8 mouse cellular contexts compared by ENCODE assay signal in the genomic region with DNA sequence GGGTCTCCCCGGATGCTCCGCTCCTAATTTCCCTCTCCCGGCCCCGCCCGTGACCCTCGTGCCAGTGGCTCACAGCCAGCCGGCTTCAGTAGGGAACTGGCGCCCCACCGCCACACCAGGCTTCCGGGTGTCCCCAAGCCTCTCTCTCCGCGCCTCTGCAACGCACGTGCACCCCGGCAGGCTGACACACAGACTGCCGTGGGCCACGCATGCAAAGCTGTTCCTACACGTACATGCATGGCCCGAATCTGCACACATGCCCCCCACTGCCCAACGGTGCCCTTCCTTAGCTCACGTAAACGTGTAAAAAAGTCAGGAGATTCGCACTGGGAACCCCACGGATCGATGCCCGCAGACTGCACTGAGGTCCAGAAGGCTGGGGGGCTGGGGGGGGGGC. TPM values are rescaled to one million over a fixed set of nuclear protein-coding genes. Genes with fewer than 3 reads are reported as not detected.
DNase-seq lines count a peak whose midpoint lies in the region; ATAC-seq and TF ChIP-seq lines count a peak whose summit lies in the region.

No protein-coding gene starts in this region.

- no peak for TF ChIP-seq CTCF in lung, adult 2 months (IDR thresholded peaks at IDR 0.05; ENCODE audit: insufficient read depth, low read length)
- no peak for TF ChIP-seq CTCF in thymus, adult 2 months (IDR thresholded peaks at IDR 0.05; ENCODE audit: borderline replicate concordance, control insufficient read depth, extremely low read depth, insufficient read depth, low read length, poor library complexity)

- peak overlapping the region; percentile 95 for H3K4me2 ChIP-seq in heart, embryonic 16.5 days (ENCODE audit: low read depth, low read length)
- peak overlapping the region; percentile 87 for H3K4me2 ChIP-seq in neural tube, embryonic 15.5 days

- peaks cover 25% of the 10 kb centered on the region for H3K36me3 ChIP-seq in forebrain, embryonic 10.5 days (replicated peaks)
- H3K36me3 ChIP-seq in heart, embryonic 16.5 days (ENCODE audit: control insufficient read depth, insufficient read depth): peaks cover 9% of the 10 kb centered on the region
- H3K36me3 ChIP-seq in neural tube, embryonic 15.5 days: 0 out of 2 replicates have a peak, but pooled peaks cover 2% of the 10 kb centered on the region
- peaks cover 21% of the 10 kb centered on the region for H3K36me3 ChIP-seq in thymus, adult 2 months (ENCODE audit: control insufficient read depth, insufficient read depth, low read length)

- H3K9me3 ChIP-seq in forebrain, embryonic 10.5 days: no peaks in the 10 kb centered on the region
- no peaks in the 10 kb centered on the region for H3K9me3 ChIP-seq in heart, embryonic 16.5 days (replicated peaks; ENCODE audit: control insufficient read depth, low read length)
- no peaks in the 10 kb centered on the region for H3K9me3 ChIP-seq in neural tube, embryonic 15.5 days (replicated peaks)

- H3K27me3 ChIP-seq in forebrain, embryonic 10.5 days (ENCODE audit: poor library complexity, severe bottlenecking): peaks cover 51% of the 10 kb centered on the region
- no peaks in the 10 kb centered on the region for H3K27me3 ChIP-seq in heart, embryonic 16.5 days (ENCODE audit: control insufficient read depth, insufficient read depth, low read length)
- peaks cover 27% of the 10 kb centered on the region for H3K27me3 ChIP-seq in neural tube, embryonic 15.5 days (replicated peaks)
- no peaks in the 10 kb centered on the region for H3K27me3 ChIP-seq in thymus, adult 2 months (ENCODE audit: control insufficient read depth, insufficient read depth, low read length)

- H3K27ac ChIP-seq in forebrain, embryonic 10.5 days: peak overlapping the region; percentile 93
- H3K27ac ChIP-seq in heart, embryonic 16.5 days (ENCODE audit: low read length): peak overlapping the region; percentile 75
- H3K27ac ChIP-seq in neural tube, embryonic 15.5 days (replicated peaks): peak overlapping the region; percentile 73; the same call in 1 of the 2 replicates
- no peak overlapping the region; the same call in 1 of the 2 replicates for H3K27ac ChIP-seq in thymus, adult 2 months (ENCODE audit: control insufficient read depth, insufficient read depth, low read length)

- peak overlapping the region; percentile 92 for H3K4me3 ChIP-seq in forebrain, embryonic 10.5 days
- peak overlapping the region; percentile 92 for H3K4me3 ChIP-seq in heart, embryonic 16.5 days (ENCODE audit: low read length)
- H3K4me3 ChIP-seq in lung, adult 2 months (replicated peaks; ENCODE audit: extremely low read depth, low read depth, low read length): peak overlapping the region; percentile 92
- H3K4me3 ChIP-seq in neural tube, embryonic 15.5 days (replicated peaks): peak overlapping the region; percentile 55
- peak overlapping the region; percentile 95 for H3K4me3 ChIP-seq in thymus, adult 2 months (ENCODE audit: control insufficient read depth, insufficient read depth, low read length)

- TF ChIP-seq POLR2A in lung, adult 2 months (IDR thresholded peaks at IDR 0.05; ENCODE audit: borderline replicate concordance, extremely low read depth, low read depth, low read length): 0 out of 2 replicates have a peak, but pooled peaks have one; percentile 11
- TF ChIP-seq POLR2A in thymus, adult 2 months (IDR thresholded peaks at IDR 0.05; ENCODE audit: control insufficient read depth, extremely low read depth, insufficient read depth, low read length, poor library complexity): no peak

- peak; percentile 29; the same call in 1 of the 2 replicates for ATAC-seq in heart, embryonic 16.5 days (replicated peaks; ENCODE audit: extremely low read depth, insufficient read depth, low FRiP score)
- ATAC-seq in neural tube, embryonic 15.5 days (ENCODE audit: low FRiP score): peak; percentile 46; the same call in 1 of the 2 replicates

- H3K9ac ChIP-seq in heart, embryonic 16.5 days (ENCODE audit: low read length): peak overlapping the region; percentile 96
- peak overlapping the region; percentile 70 for H3K9ac ChIP-seq in neural tube, embryonic 15.5 days (replicated peaks)

- WGBS in forebrain, embryonic 10.5 days: under 1% methylated on average over 26 of the region's 26 CpGs
- WGBS in heart, embryonic 16.5 days: under 1% methylated on average over 26 of the region's 26 CpGs
- whole genome bisulfite sequencing in lung, adult 2 months: under 1% methylated on average over 26 of the region's 26 CpGs
- under 1% methylated on average over 26 of the region's 26 CpGs for WGBS in neural tube, embryonic 15.5 days
- under 1% methylated on average over 26 of the region's 26 CpGs for WGBS in thymus, adult 2 months

- H3K4me1 ChIP-seq in forebrain, embryonic 10.5 days: peaks cover 60% of the 10 kb centered on the region
- peaks cover 25% of the 10 kb centered on the region for H3K4me1 ChIP-seq in heart, embryonic 16.5 days (ENCODE audit: control insufficient read depth, insufficient read depth, low read length)
- peaks cover 17% of the 10 kb centered on the region for H3K4me1 ChIP-seq in lung, adult 2 months (ENCODE audit: control insufficient read depth, insufficient read depth, low read length)
- H3K4me1 ChIP-seq in neural tube, embryonic 15.5 days: peaks cover 26% of the 10 kb centered on the region
- peaks cover 20% of the 10 kb centered on the region for H3K4me1 ChIP-seq in thymus, adult 2 months (replicated peaks; ENCODE audit: control insufficient read depth, insufficient read depth, low read length)

- peak; percentile 82 for DNase-seq in B cell, adult 2 months
- DNase-seq in adrenal gland, postnatal 14 days: peak; percentile 82
- DNase-seq in forebrain, embryonic 10.5 days (ENCODE audit: extremely low spot score, low spot score): peak; percentile 41
- DNase-seq in kidney, postnatal 14 days: peak; percentile 68
- peak; percentile 58 for DNase-seq in lung, adult 2 months
- DNase-seq in thymus, adult 2 months: peak; percentile 77

RNA-seq across cellular contexts. Expression of a gene that starts 0.9 kb away (rescaled TPM):
- total RNA-seq in adrenal gland, postnatal 14 days (2021): 36.2 and 45.6 TPM in 2 replicates
- 14.8 and 15.6 TPM in 2 replicates for polyA plus RNA-seq in forebrain, embryonic 10.5 days (2016; fragmentation: Nextera tagmentation; extraction: Ambion mirVana)
- 12.3 and 14.2 TPM in 2 replicates for polyA plus RNA-seq in heart, embryonic 16.5 days (2015; fragmentation: Nextera tagmentation; extraction: Ambion mirVana)
- polyA plus RNA-seq in lung, adult 2 months (2012; rRNA removed): 12.1 and 12.5 TPM in 2 replicates
- polyA plus RNA-seq in neural tube, embryonic 15.5 days (2015; fragmentation: Nextera tagmentation; extraction: Ambion mirVana): 4.1 and 10.9 TPM in 2 replicates
- 43.5 and 54.4 TPM in 2 replicates for polyA plus RNA-seq in thymus, adult 2 months (2012; rRNA removed)

RNA-seq across cellular contexts. Expression of a gene that starts 25.2 kb away (rescaled TPM):
- not detected in 2 replicates for total RNA-seq in adrenal gland, postnatal 14 days (2021)
- 0.05 TPM in 1 of 2 replicates, not detected in the other for polyA plus RNA-seq in forebrain, embryonic 10.5 days (2016; fragmentation: Nextera tagmentation; extraction: Ambion mirVana)
- not detected in 2 replicates for polyA plus RNA-seq in heart, embryonic 16.5 days (2015; fragmentation: Nextera tagmentation; extraction: Ambion mirVana)
- not detected in 2 replicates for polyA plus RNA-seq in lung, adult 2 months (2012; rRNA removed)
- not detected in 2 replicates for polyA plus RNA-seq in neural tube, embryonic 15.5 days (2015; fragmentation: Nextera tagmentation; extraction: Ambion mirVana)
- 0.03 and 0.06 TPM in 2 replicates for polyA plus RNA-seq in thymus, adult 2 months (2012; rRNA removed)
